Mouse (Mus musculus): ENCODE measurements around the gene Smg6. TPM values are rescaled to one million over a fixed set of nuclear protein-coding genes. Genes with fewer than 3 reads are reported as not detected.

Gene Smg6
- polyA plus RNA-seq, 1 experiment from 2014 or later = 15.9 TPM

DNA sequence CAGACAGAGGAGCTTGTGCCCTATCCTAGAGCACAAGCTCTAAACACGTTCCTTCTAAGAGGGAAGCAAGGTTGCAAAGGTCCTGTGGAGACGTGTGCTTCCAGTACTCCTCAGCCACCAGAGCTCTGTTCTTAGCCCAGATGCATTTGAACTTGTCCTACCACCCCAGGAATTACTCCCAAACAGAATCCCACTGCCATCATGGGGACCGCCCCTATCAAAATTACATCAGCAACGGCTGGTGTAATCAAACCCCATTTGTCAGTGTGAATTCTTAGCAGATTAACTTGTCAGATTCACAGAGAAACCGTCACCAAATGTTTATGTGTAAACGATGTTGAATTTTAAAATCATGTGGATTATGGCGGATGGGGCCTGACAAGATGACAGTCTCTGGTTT, 235.3 kb downstream of the Smg6 start:
- DNase-seq (no peak), ATAC-seq (ENCODE audit: low FRiP score, low TSS enrichment) (no peak)
- peaks cover 31% of the 10 kb centered on the region for H3K27me3 ChIP-seq (ENCODE audit: control insufficient read depth, insufficient read depth, low read length)
- H3K4me3 ChIP-seq (replicated peaks; ENCODE audit: low read depth, low read length) = no peak overlapping the region
- 88% methylated on average over 7 of the region's 7 CpGs for WGBS
- no peaks in the 10 kb centered on the region for H3K9me3 ChIP-seq (ENCODE audit: control insufficient read depth, low read length)
- no peak overlapping the region for H3K9ac ChIP-seq (replicated peaks; ENCODE audit: low read length)
- no peaks in the 10 kb centered on the region for H3K4me1 ChIP-seq (ENCODE audit: control insufficient read depth, insufficient read depth, low read length)
- no peak overlapping the region for H3K4me2 ChIP-seq (ENCODE audit: low read length)
- H3K27ac ChIP-seq (replicated peaks; ENCODE audit: low read depth, low read length) = no peak overlapping the region
- H3K36me3 ChIP-seq (ENCODE audit: control insufficient read depth, insufficient read depth, low read length) = peaks cover 56% of the 10 kb centered on the region

DNA sequence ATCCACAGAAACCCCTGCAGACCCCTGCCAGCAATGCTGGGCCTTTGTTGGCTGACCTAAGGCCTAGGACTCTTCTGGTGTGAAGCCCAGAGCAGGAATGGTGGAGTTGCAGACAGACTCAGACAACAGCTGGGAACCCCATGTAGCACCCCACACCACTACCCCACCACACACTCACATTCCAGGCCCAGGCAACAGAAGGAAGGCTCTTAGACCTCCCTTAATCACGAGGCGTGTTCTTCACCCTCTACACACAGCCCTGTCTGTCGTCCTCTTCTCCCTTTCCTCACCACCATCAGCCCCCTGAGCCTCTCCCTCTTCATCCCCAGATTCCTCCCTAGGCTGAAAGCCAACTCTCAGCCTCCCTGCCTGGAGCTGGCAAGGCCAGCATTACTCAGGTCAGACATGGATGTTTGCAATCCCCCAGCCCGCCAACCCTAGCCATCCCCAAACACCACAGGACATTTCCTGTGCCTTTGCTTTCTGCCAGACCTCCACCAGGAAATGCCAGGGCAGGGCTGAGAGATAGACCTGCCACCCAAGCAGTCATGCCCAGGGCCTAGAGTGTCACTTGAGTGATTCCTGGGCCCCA, 235.9 kb downstream of the Smg6 start:
- no peaks in the 10 kb centered on the region for H3K9me3 ChIP-seq (ENCODE audit: control insufficient read depth, low read length)
- no peak overlapping the region for H3K4me2 ChIP-seq (ENCODE audit: low read length)
- WGBS = 85% methylated on average over 4 of the region's 4 CpGs
- peaks cover 51% of the 10 kb centered on the region for H3K36me3 ChIP-seq (ENCODE audit: control insufficient read depth, insufficient read depth, low read length)
- peaks cover 37% of the 10 kb centered on the region for H3K27me3 ChIP-seq (ENCODE audit: control insufficient read depth, insufficient read depth, low read length)
- no peak for ATAC-seq (ENCODE audit: low FRiP score, low TSS enrichment)
- no peak overlapping the region for H3K4me3 ChIP-seq (replicated peaks; ENCODE audit: low read depth, low read length)
- DNase-seq = no peak
- 0 out of 2 replicates have a peak overlapping the region, but pooled peaks have one; percentile 16 for H3K9ac ChIP-seq (replicated peaks; ENCODE audit: low read length)
- H3K27ac ChIP-seq (replicated peaks; ENCODE audit: low read depth, low read length) = no peak overlapping the region
- peaks cover 3% of the 10 kb centered on the region; the same call in 1 of the 2 replicates for H3K4me1 ChIP-seq (ENCODE audit: control insufficient read depth, insufficient read depth, low read length)

DNA sequence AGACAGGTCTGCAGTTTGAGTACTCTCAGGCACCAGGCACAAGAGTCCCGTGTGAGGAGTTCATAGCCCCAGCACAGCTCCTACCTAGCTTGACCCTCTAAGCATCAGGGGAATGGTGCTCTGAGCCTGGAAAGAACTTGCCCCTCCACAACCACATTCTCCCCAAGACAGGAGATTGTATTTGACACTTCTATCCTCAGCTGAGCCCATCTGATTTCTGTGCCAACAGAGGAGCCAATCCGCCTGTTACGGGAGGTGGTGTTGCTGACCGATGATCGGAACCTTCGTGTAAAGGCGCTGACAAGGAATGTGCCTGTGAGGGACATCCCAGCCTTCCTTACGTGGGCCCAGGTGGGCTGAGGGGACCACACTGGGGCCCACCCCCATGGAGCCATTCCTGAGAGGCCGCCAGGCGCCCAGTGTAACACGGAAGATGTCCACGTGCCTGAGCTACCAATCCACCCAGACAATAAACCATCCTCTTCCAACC, 237.0 kb downstream of the Smg6 start:
- H3K27me3 ChIP-seq (ENCODE audit: control insufficient read depth, insufficient read depth, low read length) = peaks cover 48% of the 10 kb centered on the region
- H3K4me1 ChIP-seq (ENCODE audit: control insufficient read depth, insufficient read depth, low read length) = peaks cover 3% of the 10 kb centered on the region; the same call in 1 of the 2 replicates
- H3K9me3 ChIP-seq (ENCODE audit: control insufficient read depth, low read length) = no peaks in the 10 kb centered on the region
- H3K9ac ChIP-seq (replicated peaks; ENCODE audit: low read length) = no peak overlapping the region
- peaks cover 51% of the 10 kb centered on the region for H3K36me3 ChIP-seq (ENCODE audit: control insufficient read depth, insufficient read depth, low read length)
- H3K4me3 ChIP-seq (replicated peaks; ENCODE audit: low read depth, low read length) = no peak overlapping the region
- DNase-seq (no peak), ATAC-seq (ENCODE audit: low FRiP score, low TSS enrichment) (no peak)
- no peak overlapping the region for H3K4me2 ChIP-seq (ENCODE audit: low read length)
- 90% methylated on average over 12 of the region's 12 CpGs for WGBS
- H3K27ac ChIP-seq (replicated peaks; ENCODE audit: low read depth, low read length) = no peak overlapping the region

DNA sequence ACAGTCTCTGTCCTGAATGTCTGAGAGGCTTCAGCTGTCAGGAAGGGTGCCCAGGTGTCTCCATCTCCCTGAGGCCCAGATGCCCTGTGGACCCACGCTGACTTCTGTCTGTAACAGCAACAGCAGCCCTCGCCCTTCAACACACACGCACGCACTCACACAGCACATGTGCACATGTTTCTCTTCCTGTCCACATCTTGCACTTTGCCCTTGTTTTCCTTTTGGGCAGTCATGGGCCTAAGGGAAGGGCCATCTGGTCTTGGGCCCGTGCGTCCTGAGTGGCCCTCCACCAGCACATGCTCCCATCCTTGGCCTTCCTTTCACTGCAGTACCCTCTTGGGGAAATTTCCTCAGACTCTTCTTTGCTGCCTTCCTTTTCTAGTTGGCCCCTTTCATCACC, 237.8 kb downstream of the Smg6 start:
- H3K4me2 ChIP-seq (ENCODE audit: low read length) = no peak overlapping the region
- no peaks in the 10 kb centered on the region for H3K9me3 ChIP-seq (ENCODE audit: control insufficient read depth, low read length)
- H3K27ac ChIP-seq (replicated peaks; ENCODE audit: low read depth, low read length) = no peak overlapping the region
- peaks cover 5% of the 10 kb centered on the region for H3K4me1 ChIP-seq (ENCODE audit: control insufficient read depth, insufficient read depth, low read length)
- peaks cover 47% of the 10 kb centered on the region for H3K36me3 ChIP-seq (ENCODE audit: control insufficient read depth, insufficient read depth, low read length)
- H3K4me3 ChIP-seq (replicated peaks; ENCODE audit: low read depth, low read length) = no peak overlapping the region
- DNase-seq (no peak), ATAC-seq (ENCODE audit: low FRiP score, low TSS enrichment) (no peak)
- 89% methylated on average over 6 of the region's 6 CpGs for WGBS
- peaks cover 56% of the 10 kb centered on the region for H3K27me3 ChIP-seq (ENCODE audit: control insufficient read depth, insufficient read depth, low read length)
- no peak overlapping the region for H3K9ac ChIP-seq (replicated peaks; ENCODE audit: low read length)

DNA sequence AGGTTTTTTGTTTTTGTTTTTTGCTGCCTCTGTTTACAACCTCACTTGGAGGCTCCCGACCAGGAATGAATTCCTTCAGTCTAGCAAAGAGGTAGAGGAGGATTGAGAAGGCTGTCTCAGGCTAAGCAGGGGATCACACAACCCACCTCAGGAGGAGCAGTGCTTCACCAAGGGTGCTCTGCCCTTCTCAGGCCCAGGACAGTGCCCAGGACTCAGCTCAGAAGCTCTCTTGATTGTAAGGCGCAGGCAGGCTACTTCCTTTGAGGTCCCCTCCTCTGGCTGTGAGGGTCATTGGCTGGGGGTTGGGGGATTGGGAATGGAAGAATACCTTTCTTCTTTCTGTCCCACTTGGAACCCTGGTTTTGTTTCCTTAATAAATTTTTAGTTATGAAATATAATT, 238.4 kb downstream of the Smg6 start:
- no peak overlapping the region for H3K4me3 ChIP-seq (replicated peaks; ENCODE audit: low read depth, low read length)
- ATAC-seq (ENCODE audit: low FRiP score, low TSS enrichment) (no peak), DNase-seq (no peak)
- H3K9me3 ChIP-seq (ENCODE audit: control insufficient read depth, low read length) = no peaks in the 10 kb centered on the region
- H3K36me3 ChIP-seq (ENCODE audit: control insufficient read depth, insufficient read depth, low read length) = peaks cover 47% of the 10 kb centered on the region
- whole genome bisulfite sequencing = 82% methylated on average over 2 of the region's 2 CpGs
- H3K4me2 ChIP-seq (ENCODE audit: low read length) = no peak overlapping the region
- H3K4me1 ChIP-seq (ENCODE audit: control insufficient read depth, insufficient read depth, low read length) = peaks cover 11% of the 10 kb centered on the region
- no peak overlapping the region for H3K9ac ChIP-seq (replicated peaks; ENCODE audit: low read length)
- H3K27me3 ChIP-seq (ENCODE audit: control insufficient read depth, insufficient read depth, low read length) = peaks cover 62% of the 10 kb centered on the region
- no peak overlapping the region for H3K27ac ChIP-seq (replicated peaks; ENCODE audit: low read depth, low read length)

DNA sequence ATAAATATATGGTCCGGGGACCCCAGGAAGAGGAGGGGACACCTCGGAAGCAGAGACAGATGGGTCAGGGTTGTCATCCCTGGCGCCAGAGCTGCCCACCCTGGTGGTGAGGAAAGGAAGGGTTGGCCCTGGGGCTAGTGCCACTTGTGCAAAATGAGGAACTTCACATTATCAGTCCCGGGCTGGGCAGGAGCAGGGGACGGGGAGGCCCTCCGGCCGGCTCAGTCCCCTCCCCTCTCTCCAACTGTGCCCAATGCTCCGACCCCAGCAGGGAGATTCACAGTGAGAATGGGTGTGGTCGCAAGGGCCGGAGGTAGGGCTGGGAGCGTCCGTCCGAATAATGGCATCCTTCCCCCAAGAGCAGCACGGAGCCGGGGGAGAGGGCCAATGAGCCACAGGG, 239.1 kb downstream of the Smg6 start:
- Histone ChIP-seq H3K4me2 (ENCODE audit: low read length) (no peak overlapping the region), H3K9me3 (ENCODE audit: control insufficient read depth, low read length) (no peaks in the 10 kb centered on the region), H3K27me3 (ENCODE audit: control insufficient read depth, insufficient read depth, low read length) (peaks cover 69% of the 10 kb centered on the region), H3K4me1 (ENCODE audit: control insufficient read depth, insufficient read depth, low read length) (peaks cover 14% of the 10 kb centered on the region), H3K4me3 (replicated peaks; ENCODE audit: low read depth, low read length) (no peak overlapping the region), H3K36me3 (ENCODE audit: control insufficient read depth, insufficient read depth, low read length) (peaks cover 40% of the 10 kb centered on the region), H3K9ac (replicated peaks; ENCODE audit: low read length) (no peak overlapping the region), H3K27ac (replicated peaks; ENCODE audit: low read depth, low read length) (no peak overlapping the region)
- DNase-seq = no peak
- ATAC-seq (ENCODE audit: low FRiP score, low TSS enrichment) = no peak
- WGBS = 18% methylated on average over 15 of the region's 15 CpGs

DNA sequence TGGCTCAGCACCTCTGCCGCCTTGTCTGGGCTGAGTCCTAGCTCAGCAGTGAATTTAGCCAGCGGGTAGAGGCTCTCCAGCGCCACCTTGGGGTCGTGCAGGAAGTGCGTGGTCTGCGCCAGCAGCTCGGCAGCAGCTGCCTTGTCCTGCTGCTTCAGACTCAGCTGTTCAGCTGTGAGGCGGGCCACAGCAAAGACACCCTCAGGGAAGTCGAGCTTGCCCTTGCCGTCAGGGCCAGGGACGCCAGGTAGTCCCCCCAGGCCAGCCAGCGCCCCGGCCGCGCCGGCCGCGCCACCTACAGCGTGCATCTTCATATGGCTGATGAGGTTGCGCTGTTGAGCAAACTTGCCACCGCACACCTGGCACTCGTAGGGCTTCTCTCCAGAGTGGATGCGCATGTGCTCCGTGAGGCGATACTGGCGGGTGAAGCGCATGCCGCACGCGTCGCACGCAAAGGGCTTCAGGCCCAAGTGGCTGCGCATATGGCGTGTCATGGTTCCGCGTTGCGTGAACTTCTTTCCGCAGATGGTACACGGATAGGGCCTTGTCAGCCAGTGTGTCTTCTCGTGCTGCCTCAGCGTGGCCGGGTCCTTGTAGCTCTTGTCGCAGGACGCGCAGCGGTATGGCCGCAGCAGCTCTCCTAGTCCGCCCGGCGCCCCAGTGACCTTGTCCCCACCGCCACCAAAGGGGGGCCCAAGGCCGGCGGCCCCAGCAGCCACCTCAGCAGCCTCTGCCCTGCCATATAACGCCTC, 240.0 kb downstream of the Smg6 start:
- peaks cover 31% of the 10 kb centered on the region for H3K36me3 ChIP-seq (ENCODE audit: control insufficient read depth, insufficient read depth, low read length)
- H3K27me3 ChIP-seq (ENCODE audit: control insufficient read depth, insufficient read depth, low read length) = peaks cover 71% of the 10 kb centered on the region
- no peak for ATAC-seq (ENCODE audit: low FRiP score, low TSS enrichment)
- peak overlapping the region; percentile 76 for H3K4me2 ChIP-seq (ENCODE audit: low read length)
- H3K27ac ChIP-seq (replicated peaks; ENCODE audit: low read depth, low read length) = no peak overlapping the region
- H3K4me1 ChIP-seq (ENCODE audit: control insufficient read depth, insufficient read depth, low read length) = peaks cover 16% of the 10 kb centered on the region
- no peaks in the 10 kb centered on the region for H3K9me3 ChIP-seq (ENCODE audit: control insufficient read depth, low read length)
- H3K4me3 ChIP-seq (replicated peaks; ENCODE audit: low read depth, low read length) = peak overlapping the region; percentile 19
- 3% methylated on average over 54 of the region's 54 CpGs for WGBS
- DNase-seq = peak; percentile 62
- no peak overlapping the region for H3K9ac ChIP-seq (replicated peaks; ENCODE audit: low read length)

DNA sequence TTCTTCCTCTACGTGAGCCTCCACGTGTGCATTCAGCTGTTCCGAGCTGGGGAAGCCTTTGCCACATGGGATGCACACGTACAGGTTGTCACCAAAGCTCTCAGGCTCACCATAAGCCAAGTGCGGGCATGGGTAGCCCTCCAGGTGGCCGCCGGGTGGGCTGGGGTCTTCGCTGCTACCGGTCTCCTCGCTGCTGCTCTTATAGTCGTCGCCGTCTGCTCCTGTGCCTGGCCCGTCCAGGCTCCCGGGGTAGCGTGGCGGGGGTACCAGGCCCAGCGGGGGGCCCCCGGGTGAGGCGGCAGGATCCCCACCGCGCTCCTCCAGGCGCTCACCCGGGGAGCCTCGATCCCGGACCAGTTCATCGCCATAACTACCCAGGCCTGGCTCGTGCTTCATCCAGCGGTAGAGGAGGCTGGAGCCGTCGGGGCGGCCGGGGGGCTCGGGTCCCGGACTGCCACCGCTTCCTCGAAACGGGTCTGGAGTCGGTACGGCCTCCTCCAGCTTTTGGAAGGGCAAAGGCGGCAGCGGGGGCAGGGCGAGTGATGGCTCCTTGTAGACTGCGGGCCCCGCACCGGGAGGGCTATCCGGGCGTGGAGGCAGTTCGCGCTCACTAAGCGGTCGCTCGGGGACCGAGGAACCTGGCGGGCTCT, 240.7 kb downstream of the Smg6 start:
- DNase-seq (no peak), ATAC-seq (ENCODE audit: low FRiP score, low TSS enrichment) (no peak)
- H3K4me1 ChIP-seq (ENCODE audit: control insufficient read depth, insufficient read depth, low read length) = peaks cover 16% of the 10 kb centered on the region
- H3K4me2 ChIP-seq (ENCODE audit: low read length) = peak overlapping the region; percentile 76
- peaks cover 25% of the 10 kb centered on the region for H3K36me3 ChIP-seq (ENCODE audit: control insufficient read depth, insufficient read depth, low read length)
- H3K9ac ChIP-seq (replicated peaks; ENCODE audit: low read length) = no peak overlapping the region
- H3K27ac ChIP-seq (replicated peaks; ENCODE audit: low read depth, low read length) = no peak overlapping the region
- WGBS = 2% methylated on average over 55 of the region's 55 CpGs
- no peaks in the 10 kb centered on the region for H3K9me3 ChIP-seq (ENCODE audit: control insufficient read depth, low read length)
- peak overlapping the region; percentile 42 for H3K4me3 ChIP-seq (replicated peaks; ENCODE audit: low read depth, low read length)
- H3K27me3 ChIP-seq (ENCODE audit: control insufficient read depth, insufficient read depth, low read length) = peaks cover 78% of the 10 kb centered on the region
